14 mouse cellular contexts compared by ENCODE assay signal in genomic region chr13:94838047-94838720, GRCm38 (mm10). TPM values are rescaled to one million over a fixed set of nuclear protein-coding genes. Genes with fewer than 3 reads are reported as not detected.
A peak's percentile ranks its signal among the peaks of the same experiment; 100 is the strongest.
DNase-seq lines count a peak whose midpoint lies in the region; ATAC-seq and TF ChIP-seq lines count a peak whose summit lies in the region.
"Had no signal": no experiment of that assay in that cellular context is flagged by ENCODE, and none has a peak within 500 bp of the region (broad histone marks: within the 10 kb centered on the region; RNA-seq: fewer than 3 reads in every experiment).

No protein-coding gene starts in this region.

- no peak overlapping the region for H3K4me3 ChIP-seq in heart, embryonic 13.5 days
- no peak overlapping the region for H3K4me3 ChIP-seq in heart, adult 2 months
- H3K4me3 ChIP-seq in lung, postnatal 0 days (ENCODE audit: low read depth, low read length), result no peak overlapping the region
- no peak overlapping the region for H3K4me3 ChIP-seq in bone marrow macrophage, adult 2 months (ENCODE audit: insufficient read depth, low read length)
- H3K4me3 ChIP-seq: erythroblast, embryonic 14.5 days; liver, embryonic 12.5 days had no signal

- WGBS in heart, embryonic 13.5 days, result 62% methylated on average over 5 of the region's 5 CpGs
- WGBS in heart, adult 2 months, result 63% methylated on average over 5 of the region's 5 CpGs
- WGBS in lung, postnatal 0 days, result 42% methylated on average over 5 of the region's 5 CpGs

- H3K27me3 ChIP-seq in heart, embryonic 13.5 days (replicated peaks), result no peaks in the 10 kb centered on the region
- H3K27me3 ChIP-seq in heart, adult 2 months (ENCODE audit: control insufficient read depth, insufficient read depth, low read length), result no peaks in the 10 kb centered on the region
- no peaks in the 10 kb centered on the region for H3K27me3 ChIP-seq in lung, postnatal 0 days (replicated peaks; ENCODE audit: insufficient read depth, low read length)
- H3K27me3 ChIP-seq: liver, embryonic 12.5 days had no signal

- no peaks in the 10 kb centered on the region for H3K9me3 ChIP-seq in heart, embryonic 13.5 days
- no peaks in the 10 kb centered on the region for H3K9me3 ChIP-seq in lung, postnatal 0 days (ENCODE audit: low read length)
- H3K9me3 ChIP-seq: liver, embryonic 12.5 days had no signal

- peaks cover 11% of the 10 kb centered on the region for H3K4me1 ChIP-seq in heart, embryonic 13.5 days
- no peaks in the 10 kb centered on the region; the same call in 1 of the 2 replicates for H3K4me1 ChIP-seq in heart, adult 2 months (ENCODE audit: control insufficient read depth, insufficient read depth, low read length)
- no peaks in the 10 kb centered on the region for H3K4me1 ChIP-seq in lung, postnatal 0 days (ENCODE audit: insufficient read depth, low read depth, low read length)
- H3K4me1 ChIP-seq in bone marrow macrophage, adult 2 months (ENCODE audit: control insufficient read depth, insufficient read depth, low read length), result peaks cover 4% of the 10 kb centered on the region
- H3K4me1 ChIP-seq: liver, embryonic 12.5 days had no signal

- intact Hi-C loops in heart, adult 2 months (cut with DNase I), result no loop called here

- 0 out of 2 replicates have a peak overlapping the region, but pooled peaks have one; percentile 10 for H3K9ac ChIP-seq in heart, embryonic 13.5 days
- H3K9ac ChIP-seq in heart, adult 2 months (ENCODE audit: low read depth, low read length), result no peak overlapping the region
- H3K9ac ChIP-seq in lung, postnatal 0 days (replicated peaks; ENCODE audit: low read depth), result no peak overlapping the region
- H3K9ac ChIP-seq: liver, embryonic 12.5 days had no signal

- H3K27ac ChIP-seq in heart, embryonic 13.5 days (replicated peaks), result no peak overlapping the region; the same call in 1 of the 2 replicates
- H3K27ac ChIP-seq in heart, adult 2 months, result no peak overlapping the region
- no peak overlapping the region for H3K27ac ChIP-seq in lung, postnatal 0 days (ENCODE audit: low read length)
- H3K27ac ChIP-seq in bone marrow macrophage, adult 2 months (ENCODE audit: insufficient read depth, low read depth, low read length), result 0 out of 2 replicates have a peak overlapping the region, but pooled peaks have one; percentile 8
- H3K27ac ChIP-seq: liver, embryonic 12.5 days had no signal

- no peak for TF ChIP-seq EP300 in heart, adult 2 months (IDR thresholded peaks at IDR 0.05; ENCODE audit: insufficient read depth, low read depth, low read length)
- TF ChIP-seq EP300 in lung, postnatal 0 days (IDR thresholded peaks at IDR 0.05), result no peak

- H3K79me2 ChIP-seq in heart, adult 2 months (replicated peaks; ENCODE audit: control insufficient read depth, insufficient read depth, low read length), result no peaks in the 10 kb centered on the region

- ATAC-seq in heart, embryonic 13.5 days (ENCODE audit: extremely low read depth, insufficient number of reproducible peaks, low FRiP score, low TSS enrichment), result no peak
- no peak for ATAC-seq in lung, postnatal 0 days
- peak; percentile 40; the same call in 1 of the 2 replicates for ATAC-seq in monocyte, adult 5-6 weeks (replicated peaks; ENCODE audit: insufficient number of reproducible peaks, low FRiP score, low TSS enrichment, poor library complexity, severe bottlenecking)
- ATAC-seq: liver, embryonic 12.5 days had no signal

- H3K4me2 ChIP-seq in heart, embryonic 13.5 days, result no peak overlapping the region
- H3K4me2 ChIP-seq in lung, postnatal 0 days (replicated peaks; ENCODE audit: low read depth, low read length), result no peak overlapping the region
- H3K4me2 ChIP-seq: liver, embryonic 12.5 days had no signal

- no peak for DNase-seq in heart, adult 2 months
- DNase-seq in lung, postnatal 0 days (ENCODE audit: low spot score), result peak; percentile 33
- no peak for DNase-seq in lung, postnatal 36 days
- no peak for DNase-seq in frontal cortex, postnatal 36 days (ENCODE audit: low spot score in 2 of 2)
- no peak for DNase-seq in cerebellum, postnatal 25 days
- DNase-seq: adrenal gland, postnatal 14 days had no signal

- H3K36me3 ChIP-seq in heart, embryonic 13.5 days, result peaks cover 67% of the 10 kb centered on the region
- H3K36me3 ChIP-seq in heart, adult 2 months (ENCODE audit: control insufficient read depth, insufficient read depth, low read length), result no peaks in the 10 kb centered on the region; the same call in none of the 2 replicates
- 0 out of 2 replicates have a peak, but pooled peaks cover 11% of the 10 kb centered on the region for H3K36me3 ChIP-seq in lung, postnatal 0 days (ENCODE audit: insufficient read depth, low read length)

- TF ChIP-seq CTCF in heart, adult 2 months (IDR thresholded peaks at IDR 0.05), result no peak
- TF ChIP-seq CTCF in lung, postnatal 0 days (IDR thresholded peaks at IDR 0.05), result no peak
- TF ChIP-seq CTCF in bone marrow macrophage, adult 2 months (IDR thresholded peaks at IDR 0.05; ENCODE audit: low read depth, low read length), result no peak

- no peak for TF ChIP-seq POLR2A in heart, adult 2 months (IDR thresholded peaks at IDR 0.05; ENCODE audit: insufficient read depth, low read depth, low read length)
- no peak for TF ChIP-seq POLR2A in bone marrow macrophage, adult 2 months (IDR thresholded peaks at IDR 0.05; ENCODE audit: borderline replicate concordance, low read depth, low read length)

RNA-seq across cellular contexts. Expression of gene Otp, which starts 37.2 kb away (rescaled TPM):
- 0.06 TPM in 1 of 2 replicates, not detected in the other for polyA plus RNA-seq in heart, embryonic 13.5 days (2015; fragmentation: Nextera tagmentation; extraction: Ambion mirVana)
- total RNA-seq in heart, adult 2 months (2021), result not detected
- not detected in 2 replicates for polyA plus RNA-seq in heart, adult 2 months (2012; rRNA removed)
- not detected in 2 replicates for polyA plus RNA-seq in lung, postnatal 0 days (2015; fragmentation: Nextera tagmentation; extraction: Ambion mirVana)
- not detected in 2 replicates for polyA plus RNA-seq in bone marrow macrophage, adult 2 months (2012; ENCODE audit: insufficient read depth, insufficient read length, missing spikeins)
- not detected in 3 replicates for total RNA-seq in monocyte, adult 5-6 weeks (2017)
- total RNA-seq: adrenal gland, postnatal 14 days had no signal
- polyA plus RNA-seq: erythroblast, embryonic 14.5 days; heart, embryonic 14.5 days; liver, embryonic 12.5 days; stomach, embryonic 16.5 days; urinary bladder, adult 2 months had no signal

RNA-seq across cellular contexts. Expression of gene Tbca, which starts 49.5 kb away (rescaled TPM):
- 224 and 267 TPM in 2 replicates for polyA plus RNA-seq in heart, embryonic 13.5 days (2015; fragmentation: Nextera tagmentation; extraction: Ambion mirVana)
- total RNA-seq in heart, adult 2 months (2021), result 100 to 1,000 TPM; 111 to 123 TPM
- 11.9 and 41.9 TPM in 2 replicates for polyA plus RNA-seq in heart, adult 2 months (2012; rRNA removed)
- polyA plus RNA-seq in lung, postnatal 0 days (2015; fragmentation: Nextera tagmentation; extraction: Ambion mirVana), result 210 and 212 TPM in 2 replicates
- 204 and 228 TPM in 2 replicates for polyA plus RNA-seq in bone marrow macrophage, adult 2 months (2012; ENCODE audit: insufficient read depth, insufficient read length, missing spikeins)
- 116 to 181 TPM (median 147 TPM) in 3 replicates for total RNA-seq in monocyte, adult 5-6 weeks (2017)
